Mouse (Mus musculus) neutrophil, adult 5-6 weeks (primary cell): Measurements from ENCODE around the gene Tmem269. TPM values are rescaled to one million over a fixed set of nuclear protein-coding genes. Genes with fewer than 3 reads are reported as not detected.

ENCODE experiments used
- ATAC-seq: fragments of 151-379, 151-347 bp; 2 replicates; pipeline ENCODE4 v1.8.0; 2017; ENCODE audit warnings: mild to moderate bottlenecking, moderate TSS enrichment; ENCODE audit not compliant: insufficient number of reproducible peaks, poor library complexity, low FRiP score, severe bottlenecking; ENCODE audit errors: extremely low read depth
- total RNA-seq: library from RNA; stranded (forward); fragments of 200-1000 nt; gene quantifications from 2 replicates; pipeline ENCODE4 v1.2.3, GENCODE M21; 2017

The Tmem269 gene
- total RNA-seq, 1 experiment from 2014 or later = not detected

DNA sequence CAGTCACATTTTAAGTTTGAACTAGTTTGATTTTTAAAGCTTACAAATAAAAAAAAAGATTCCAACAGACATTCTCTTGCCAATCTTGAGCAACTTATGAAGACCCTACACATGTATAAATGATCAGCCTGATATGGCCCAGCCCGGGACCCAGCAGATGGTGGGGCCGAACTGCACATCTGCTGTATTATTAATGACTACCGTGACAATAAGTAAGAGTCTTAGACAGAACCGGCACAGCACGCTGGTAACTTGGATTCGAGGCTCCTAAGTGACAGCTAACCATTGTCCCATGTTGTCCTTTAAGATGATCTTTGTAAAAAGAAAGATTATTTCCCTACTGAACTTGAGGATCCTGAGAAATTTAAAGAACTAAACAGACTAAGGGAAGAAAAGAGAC lies 28.6 kb downstream of the Tmem269 start:
- ATAC-seq = no peak

DNA sequence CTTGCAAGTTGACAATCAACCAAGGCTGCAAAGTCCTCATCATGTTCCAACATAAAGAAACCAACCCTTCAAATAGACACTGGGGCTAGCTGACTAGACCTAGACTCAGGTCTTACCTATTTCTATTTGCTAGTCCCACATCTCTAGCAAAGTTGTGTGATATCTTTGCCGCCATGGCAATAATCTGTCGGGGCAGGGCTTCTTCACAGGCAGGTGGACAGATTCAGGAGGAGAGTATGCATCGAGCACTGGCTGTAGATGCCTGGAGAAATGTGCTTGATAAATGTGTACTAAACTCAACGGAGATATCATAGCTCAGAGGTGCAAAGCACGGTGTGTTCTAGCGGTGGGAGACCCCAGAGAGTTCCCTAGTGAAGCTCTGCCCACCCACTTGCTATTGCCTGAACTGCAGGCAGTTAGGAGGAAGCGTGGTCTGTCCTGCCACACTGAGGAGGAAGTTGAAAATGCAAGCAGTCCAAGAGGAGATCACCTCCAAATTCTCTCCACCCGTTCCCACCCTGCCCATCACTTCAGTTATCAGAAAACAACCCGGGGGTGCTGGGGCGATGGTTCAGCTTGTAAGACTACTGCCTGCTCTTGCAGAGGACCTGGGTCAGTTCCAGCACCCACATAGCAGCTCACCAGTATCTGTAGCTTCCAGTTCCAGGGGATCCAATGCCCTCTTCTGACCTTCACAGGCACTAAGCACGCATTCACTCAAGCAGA lies 29.8 kb downstream of the Tmem269 start:
- ATAC-seq = 0 out of 2 replicates have a peak, but pooled peaks have one; percentile 16

DNA sequence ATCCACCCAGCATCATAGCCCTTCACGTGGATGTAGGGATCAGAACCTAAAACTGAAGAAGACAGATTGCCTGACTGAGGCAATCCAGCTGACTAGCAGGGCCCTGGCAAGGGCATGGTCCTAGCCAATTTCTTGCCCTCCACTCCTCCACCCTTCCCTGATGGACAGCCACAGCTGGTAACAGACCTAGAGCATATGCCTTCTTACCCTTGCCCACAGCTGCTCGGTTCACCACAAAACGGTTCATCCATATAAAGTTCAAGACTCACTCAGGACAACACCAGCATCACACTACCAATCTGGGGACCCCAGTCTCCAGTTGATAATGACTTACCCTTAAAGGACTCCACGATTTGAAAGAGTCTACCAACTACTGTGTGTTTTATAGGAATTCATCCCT lies 32.2 kb downstream of the Tmem269 start:
- ATAC-seq = no peak

DNA sequence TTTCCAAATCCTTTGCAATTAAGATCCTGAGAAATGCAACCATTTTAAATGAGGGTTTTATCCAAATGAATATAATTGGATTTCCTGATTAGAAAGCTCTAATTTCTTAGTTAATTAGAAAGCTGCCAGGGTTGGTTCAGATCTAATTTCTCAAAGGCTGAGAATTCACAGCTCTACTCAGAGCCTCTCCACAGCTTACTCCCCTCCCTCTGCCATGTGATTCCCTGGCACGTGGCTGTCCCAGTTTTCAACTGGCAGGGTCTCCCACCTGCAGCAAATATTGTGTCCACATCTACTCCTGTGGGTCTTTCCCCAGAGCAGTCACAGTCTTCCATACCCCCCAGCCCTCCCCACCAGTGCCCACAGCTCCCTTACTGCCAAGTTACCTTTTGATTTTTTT lies 34.5 kb downstream of the Tmem269 start:
- no peak for ATAC-seq

DNA sequence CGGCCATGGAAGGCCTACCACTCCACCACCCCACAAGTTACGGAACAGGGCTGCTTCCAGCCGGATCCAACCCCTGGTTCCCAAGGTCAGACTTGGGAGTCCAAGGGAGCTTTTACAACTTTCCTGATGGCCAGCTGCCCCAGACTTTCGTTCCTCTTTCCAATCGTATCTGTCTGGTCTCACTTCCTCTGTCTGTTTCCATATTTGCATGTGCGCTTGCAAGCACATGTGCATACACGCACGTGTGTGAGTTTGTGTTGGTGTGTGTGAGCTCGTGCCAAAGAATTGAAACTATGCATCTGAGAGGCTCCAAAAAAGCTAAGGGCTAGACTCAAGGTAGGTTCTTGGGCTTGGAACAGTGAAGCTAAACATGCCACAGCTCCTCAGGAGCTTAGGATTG lies 36.6 kb downstream of the Tmem269 start:
- ATAC-seq = peak; percentile 91

DNA sequence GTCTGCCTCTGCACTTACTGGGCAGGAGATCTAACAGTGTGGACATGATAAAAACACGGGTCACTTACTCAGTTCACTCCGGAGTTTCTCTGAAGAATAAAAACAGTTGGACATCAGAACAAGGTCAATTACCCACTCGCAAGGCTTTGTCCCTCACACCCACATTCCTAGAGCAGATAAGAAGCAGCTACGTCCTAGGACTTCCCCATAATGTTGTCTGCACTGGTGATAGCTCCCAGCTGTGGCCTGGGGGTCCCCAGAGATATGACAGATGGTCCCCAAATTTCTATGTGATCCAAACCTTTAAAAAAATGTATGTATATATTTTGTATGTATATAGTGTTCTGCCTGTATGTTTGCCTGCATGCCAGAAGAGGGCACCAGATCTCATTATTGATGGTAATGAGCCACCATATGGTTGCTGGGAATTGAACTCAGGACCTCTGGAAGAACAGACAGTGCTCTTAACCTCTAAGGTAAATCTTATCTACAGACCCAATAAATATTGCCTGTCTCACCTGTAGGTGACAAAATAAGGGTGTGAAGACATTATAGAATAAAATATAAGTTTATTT lies 37.8 kb downstream of the Tmem269 start:
- ATAC-seq = no peak

DNA sequence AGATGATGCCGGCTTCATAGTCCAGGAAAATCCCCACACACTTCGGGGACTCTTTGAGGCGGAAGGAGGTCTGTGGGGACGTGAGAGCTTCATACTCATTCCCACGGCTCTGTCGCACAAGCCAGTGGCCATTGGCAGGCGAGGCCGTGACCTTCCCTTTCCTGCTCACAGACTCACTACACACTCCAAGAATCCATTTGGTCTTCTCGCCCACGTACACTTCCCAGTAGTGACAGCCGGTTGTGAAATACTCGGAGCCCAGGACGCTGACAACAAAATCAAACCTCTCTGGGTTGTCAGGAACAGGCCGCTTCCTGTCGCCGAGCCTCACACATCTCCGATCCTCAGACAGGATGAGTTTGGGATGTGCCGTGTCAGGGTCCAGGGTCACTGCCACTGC lies 39.7 kb downstream of the Tmem269 start:
- ATAC-seq = no peak

DNA sequence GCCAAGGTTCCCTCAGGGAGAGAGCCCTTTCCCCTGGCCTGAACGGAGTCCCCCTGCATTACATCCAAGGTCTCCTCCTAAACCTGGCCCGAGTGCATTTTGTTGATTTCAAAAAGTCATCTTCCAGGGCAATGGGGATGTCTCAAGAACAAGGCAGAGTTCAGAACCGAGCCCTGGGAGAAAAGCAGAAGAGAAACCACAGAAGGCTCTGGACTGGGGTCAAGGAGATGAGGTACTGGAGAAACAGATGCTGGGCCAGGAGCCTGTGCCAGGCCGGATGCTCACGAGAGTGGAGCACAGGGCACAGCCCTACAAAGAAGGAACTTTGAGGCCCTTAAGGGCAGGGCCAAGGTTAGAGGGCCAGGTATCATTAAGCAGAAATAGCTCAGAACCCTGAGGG lies 40.3 kb downstream of the Tmem269 start:
- no peak for ATAC-seq

DNA sequence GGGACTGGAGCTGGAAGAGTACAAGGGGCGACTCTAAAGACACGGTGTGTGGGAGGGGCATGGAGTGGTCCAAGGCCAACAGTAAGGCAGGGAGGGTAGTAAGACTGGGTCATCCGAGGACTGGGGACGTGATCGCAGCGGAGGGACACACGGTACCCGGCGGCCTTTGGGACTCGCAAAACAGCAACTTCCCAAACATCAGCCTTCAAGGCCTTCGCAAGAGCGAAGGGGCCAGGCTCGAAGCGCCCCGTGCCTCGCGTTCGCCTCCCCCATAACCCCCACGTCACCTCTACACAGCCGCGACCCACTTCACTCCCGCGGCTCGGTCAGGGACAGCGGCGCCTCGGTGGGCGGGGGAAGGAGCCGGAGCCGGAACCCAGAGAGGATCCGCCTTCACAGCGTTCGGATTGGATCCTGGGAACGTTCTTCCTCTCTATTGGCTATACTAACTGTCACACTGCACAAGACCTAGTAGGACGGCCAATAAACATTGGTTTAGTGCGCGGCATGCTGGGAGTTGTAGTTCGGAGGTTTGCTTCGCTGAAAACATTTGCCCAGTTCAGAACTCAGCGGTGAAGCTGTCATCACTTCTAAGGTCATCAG lies 44.1 kb downstream of the Tmem269 start, which contains the start of gene Zfp691:
Gene Zfp691 (minus strand): TSS at position 345 of the 603 bp plus-strand sequence.
- ATAC-seq = peak; percentile 100

DNA sequence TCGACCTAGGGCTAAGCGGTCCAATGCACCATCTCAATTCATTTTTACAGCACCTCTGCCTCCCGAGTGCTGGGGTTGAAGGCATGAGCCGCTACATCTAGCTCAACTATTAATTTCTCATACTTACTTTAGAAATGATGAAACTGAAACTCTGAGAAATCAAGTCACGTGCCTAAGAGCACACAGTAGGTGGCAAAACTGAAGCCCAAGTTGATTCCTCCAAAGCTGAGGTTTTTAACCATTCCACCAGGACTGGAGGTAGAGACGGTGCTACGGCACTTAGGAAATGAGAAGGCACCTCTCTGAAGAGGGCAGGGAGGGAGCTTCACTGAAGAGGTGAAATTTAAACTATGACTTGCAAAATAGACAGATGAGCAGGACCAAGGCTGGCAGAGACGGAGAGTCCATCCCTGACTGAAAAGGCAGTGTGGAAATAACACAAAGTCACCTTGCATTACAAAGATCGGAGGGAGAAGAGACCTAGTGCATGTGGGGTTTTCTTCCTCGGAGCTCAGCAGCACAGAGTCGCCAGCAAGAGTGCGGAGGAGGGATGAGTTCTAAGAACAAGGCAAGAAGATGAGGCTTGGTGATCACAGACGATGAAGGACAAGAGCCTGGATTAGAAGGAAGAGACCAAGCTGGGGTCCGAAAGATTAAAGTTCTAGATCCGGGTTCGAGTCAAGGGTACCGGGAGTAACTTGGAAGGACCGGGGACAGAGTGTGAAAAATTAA lies 44.9 kb downstream of the Tmem269 start:
- ATAC-seq = no peak

DNA sequence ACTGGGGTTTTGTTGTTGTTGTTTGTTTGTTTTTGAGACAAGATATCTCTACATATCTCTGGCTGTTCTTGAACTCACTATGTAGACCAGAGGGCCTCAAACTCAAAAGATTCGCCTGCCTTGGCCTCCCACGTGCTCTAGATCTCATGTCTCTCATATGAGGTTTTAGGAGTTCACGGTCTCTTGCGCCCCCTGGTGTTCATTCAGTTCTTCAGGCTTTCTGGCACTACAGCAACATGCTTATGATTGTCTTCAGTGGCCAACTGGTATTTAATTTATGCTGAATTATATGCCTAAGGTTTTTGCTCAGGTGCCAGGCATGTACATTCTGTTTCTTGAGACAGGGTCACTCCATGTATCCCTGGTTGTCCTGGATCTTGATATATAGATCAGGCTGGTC lies 50.4 kb downstream of the Tmem269 start:
- ATAC-seq = peak; percentile 91

DNA sequence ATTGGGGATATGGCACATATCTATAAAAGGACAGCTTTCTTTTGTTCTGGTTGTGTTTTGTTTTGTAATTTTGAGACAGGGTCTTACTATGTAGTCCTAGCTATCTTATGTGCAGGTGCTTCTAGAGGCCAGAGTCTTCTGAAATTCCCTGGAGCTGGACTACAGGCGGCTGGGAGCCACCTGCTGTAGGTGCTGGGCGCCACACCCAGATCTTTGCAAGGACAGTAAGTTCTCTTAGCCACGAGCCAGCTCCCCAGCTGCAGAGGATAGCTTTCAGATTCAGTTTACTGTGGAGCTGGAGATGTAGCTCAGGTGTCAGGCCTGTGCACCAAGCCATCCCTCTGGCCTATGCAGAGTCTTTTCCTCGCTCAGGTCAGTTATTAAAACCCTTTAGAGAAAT lies 50.9 kb downstream of the Tmem269 start:
- ATAC-seq = no peak

DNA sequence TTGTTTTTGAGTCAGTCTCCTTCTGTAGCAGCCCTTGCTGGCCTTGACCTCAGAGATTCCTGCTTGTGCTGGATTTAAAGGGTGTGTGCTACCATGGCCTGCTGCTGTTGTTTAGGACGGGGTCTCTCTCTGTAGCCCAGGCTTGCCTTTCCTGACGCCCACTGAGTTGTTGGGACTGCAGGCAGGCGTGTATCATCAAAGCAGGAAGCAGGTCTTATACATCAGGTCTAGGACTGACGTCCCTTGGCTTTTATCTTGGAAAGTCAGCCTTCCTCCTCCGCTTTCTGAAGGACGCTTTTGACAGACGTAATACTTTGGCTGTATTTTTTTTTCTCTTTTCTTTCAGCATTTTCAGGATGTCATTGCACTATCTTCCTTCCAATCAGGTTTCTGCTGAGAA lies 52.1 kb downstream of the Tmem269 start:
- no peak for ATAC-seq

DNA sequence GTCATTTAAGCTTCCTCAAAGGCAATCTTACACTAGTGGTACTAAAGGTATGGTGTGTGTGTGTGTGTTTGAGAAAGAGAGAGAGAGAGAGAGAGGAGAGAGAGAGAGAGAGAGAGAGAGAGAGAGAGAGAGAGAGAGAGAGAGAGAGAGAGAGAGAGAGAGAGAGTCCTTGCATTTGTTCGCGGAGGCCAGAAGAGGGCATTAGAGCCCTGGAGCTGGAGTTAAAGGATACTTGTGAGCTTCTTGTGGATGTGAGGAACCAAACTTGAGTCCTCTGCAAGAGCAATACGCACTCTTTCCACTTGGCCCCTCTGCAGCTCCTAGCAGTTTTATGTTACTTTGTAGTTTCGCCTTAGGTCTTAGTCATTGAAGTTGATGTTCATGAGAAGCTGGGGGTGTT lies 55.0 kb downstream of the Tmem269 start:
- no peak for ATAC-seq

DNA sequence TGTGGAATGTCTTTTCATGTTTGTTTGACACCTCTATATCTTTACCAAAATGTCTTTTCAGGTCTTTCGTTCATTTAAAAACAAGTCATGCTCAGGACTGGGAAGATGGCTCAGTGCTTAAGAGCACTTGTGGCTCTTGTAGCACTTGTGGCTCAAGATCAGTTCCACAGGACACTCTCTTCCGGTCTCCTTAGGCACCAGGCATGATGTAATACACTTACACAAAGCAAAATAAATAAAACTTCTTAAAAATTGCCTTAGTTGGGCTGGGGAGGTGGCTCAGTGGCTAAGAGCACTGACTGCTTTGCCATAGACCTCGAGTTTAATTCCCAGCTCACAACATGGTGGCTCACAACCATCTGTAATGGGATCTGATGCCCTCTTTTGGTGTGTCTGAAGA lies 56.7 kb downstream of the Tmem269 start:
- ATAC-seq = no peak

DNA sequence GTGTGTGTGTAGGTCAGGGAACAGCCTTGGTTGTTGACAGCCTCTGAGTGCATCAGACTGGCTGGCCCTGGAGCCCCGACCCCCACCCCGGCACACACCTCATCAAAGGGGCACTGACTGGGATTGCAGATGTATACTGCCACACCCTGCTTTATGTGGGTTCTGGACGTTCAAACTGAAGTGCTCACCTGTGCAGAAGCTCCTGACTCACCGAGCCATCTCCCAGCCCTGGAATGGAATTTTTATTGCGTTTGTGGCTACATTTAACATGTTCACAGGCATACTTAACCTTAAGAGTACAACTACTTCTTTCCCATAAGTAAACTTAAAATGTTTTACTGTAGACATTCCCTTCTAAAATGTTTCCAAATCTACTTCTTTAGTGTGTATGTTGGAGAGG lies 60.1 kb downstream of the Tmem269 start:
- no peak for ATAC-seq

DNA sequence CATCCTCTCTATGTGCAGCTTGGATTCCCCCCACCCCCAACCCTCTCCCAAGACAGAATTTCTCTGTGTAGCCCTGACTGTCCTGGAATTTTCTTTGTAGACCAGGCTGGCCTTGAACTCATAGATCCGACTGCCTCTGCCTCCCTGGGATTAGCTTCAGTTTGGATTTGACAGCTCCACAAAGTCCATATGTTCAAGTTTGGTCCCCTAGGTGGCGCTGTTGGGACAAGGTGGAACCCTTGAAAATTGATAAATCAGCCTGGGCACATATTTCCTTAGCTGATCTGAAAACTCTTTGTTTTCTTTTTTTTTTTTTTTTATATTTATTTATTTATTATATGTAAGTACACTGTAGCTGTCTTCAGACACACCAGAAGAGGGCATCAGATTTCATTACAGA lies 60.8 kb downstream of the Tmem269 start:
- peak; percentile 51; the same call in 1 of the 2 replicates for ATAC-seq
